Mouse (Mus musculus): ENCODE data around the gene Serpinb9d. TPM values are rescaled to one million over a fixed set of nuclear protein-coding genes. Genes with fewer than 3 reads are reported as not detected.

Gene Serpinb9d
- total RNA-seq (2023): not detected

GRCm38 (mm10) chr13:33192659-33193058 is at the start of gene Serpinb9d:
Serpinb9d (plus strand) TSS chr13:33192959.

GRCm38 (mm10) chr13:33159642-33160041 is 33.1 kb upstream of the Serpinb9d start, which contains the start of gene Serpinb9c:
Serpinb9c (minus strand) TSS chr13:33159742.

GRCm38 (mm10) chr13:33249312-33249711 is 56.6 kb downstream of the Serpinb9d start, which contains the start of gene Serpinb9e:
Serpinb9e (plus strand) TSS chr13:33249612.

Other genes starting within 250 kb of the Serpinb9d start
- 6.1 TPM for gene Serpinb6b, start 227.8 kb upstream of the Serpinb9d start, total RNA-seq (2023)
- 5.4 TPM for gene Serpinb9, start 189.7 kb upstream of the Serpinb9d start, total RNA-seq (2023)
- gene Serpinb9b, start 165.5 kb upstream of the Serpinb9d start, total RNA-seq (2023): not detected
- not detected for gene Serpinb1b, start 114.4 kb upstream of the Serpinb9d start, total RNA-seq (2023)
- gene Serpinb9c, start 33.2 kb upstream of the Serpinb9d start, total RNA-seq (2023): not detected
- not detected for gene Serpinb9e, start 56.7 kb downstream of the Serpinb9d start, total RNA-seq (2023)
- gene Serpinb9f, start 131.1 kb downstream of the Serpinb9d start, total RNA-seq (2023): not detected
- not detected for gene Gm11397, start 202.8 kb downstream of the Serpinb9d start, total RNA-seq (2023)

Data from CD8-positive naive resting alpha-beta T cell, adult 57 days (primary cell).